Mouse (Mus musculus): ENCODE data around the gene Cdh13.

DNA sequence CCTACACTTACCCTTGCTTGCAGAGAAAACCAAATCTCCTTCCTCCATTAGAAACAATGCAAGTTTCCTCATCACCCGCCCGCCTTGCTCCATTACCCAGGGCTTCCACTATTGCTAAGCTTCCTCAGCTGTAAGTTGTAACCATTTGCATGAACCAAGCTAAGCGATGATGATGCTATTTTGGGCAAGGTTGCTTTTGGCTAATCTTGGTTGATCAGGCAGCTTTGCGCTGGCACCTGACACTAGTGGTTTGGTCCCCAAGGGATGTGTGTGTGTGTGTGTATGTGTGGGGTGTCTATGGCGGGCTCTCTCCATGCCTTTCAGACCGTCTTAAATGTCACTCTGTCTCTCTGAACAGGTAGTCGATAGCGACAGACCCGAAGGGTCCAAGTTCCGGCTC lies 567.8 kb downstream of the Cdh13 start:
- TF ChIP-seq POLR2A (IDR thresholded peaks at IDR 0.05; ENCODE audit: insufficient read length, low read depth): no peak
- TF ChIP-seq CEBPB (IDR thresholded peaks at IDR 0.05; ENCODE audit: insufficient read depth, poor library complexity, severe bottlenecking): no peak
- TF ChIP-seq USF1 (IDR thresholded peaks at IDR 0.05; ENCODE audit: low read depth): no peak
- TF ChIP-seq E2F4 (IDR thresholded peaks at IDR 0.05; ENCODE audit: insufficient read depth): no peak
- no peak for TF ChIP-seq POLR2AphosphoS2 (IDR thresholded peaks at IDR 0.05; ENCODE audit: insufficient read length, low read depth)
- TF ChIP-seq MYOD1 (IDR thresholded peaks at IDR 0.05; ENCODE audit: control insufficient read depth in 1 of 3, insufficient read length in 2 of 3, low read depth in 2 of 3): no peak
- no peak for TF ChIP-seq SRF (IDR thresholded peaks at IDR 0.05; ENCODE audit: control insufficient read depth, insufficient read length, low read depth)
- no peak for TF ChIP-seq MAX (IDR thresholded peaks at IDR 0.05; ENCODE audit: low read depth)
- no peak for TF ChIP-seq TCF12 (IDR thresholded peaks at IDR 0.05; ENCODE audit: insufficient read depth, poor library complexity, severe bottlenecking)
- no peak for TF ChIP-seq MYOG (IDR thresholded peaks at IDR 0.05; ENCODE audit: control insufficient read depth in 1 of 3, insufficient read depth in 1 of 3, insufficient read length in 2 of 3, low read depth in 2 of 3)

Data from myocyte (in vitro differentiated cells).